Mouse (Mus musculus): Measurements from ENCODE around the gene Ltb. TPM values are rescaled to one million over a fixed set of nuclear protein-coding genes. Genes with fewer than 3 reads are reported as not detected.

Gene Ltb
- 0.25 and 0.70 TPM in 2 replicates for polyA plus RNA-seq (2015; fragmentation: Nextera tagmentation; extraction: Ambion mirVana)

GRCm38 (mm10) chr17:35193881-35194843 lies at the start of gene Ltb:
TSS of gene Ltb (plus strand) at chr17:35194439.
- Histone ChIP-seq H3K4me1 (peaks cover 11% of the 10 kb centered on the region), H3K27ac (replicated peaks) (no peak within 1 kb of the TSS), H3K36me3 (no peaks in the 10 kb centered on the region), H3K9ac (replicated peaks) (0 out of 2 replicates have a peak within 1 kb of the TSS, but pooled peaks have one; percentile 32), H3K27me3 (peaks cover 25% of the 10 kb centered on the region), H3K9me3 (no peaks in the 10 kb centered on the region), H3K4me3 (peak within 1 kb of the TSS; percentile 39; the same call in 1 of the 2 replicates), H3K4me2 (replicated peaks) (0 out of 2 replicates have a peak within 1 kb of the TSS, but pooled peaks have one; percentile 66)
- ATAC-seq (replicated peaks), result no peak
- WGBS, result 82% methylated on average over 28 of the region's 28 CpGs

GRCm38 (mm10) chr17:35146139-35146538 lies 48.1 kb upstream of the Ltb start:
- 85% methylated on average over 5 of the region's 5 CpGs for WGBS
- H3K36me3 ChIP-seq, result peaks cover 96% of the 10 kb centered on the region
- H3K4me3 ChIP-seq, result no peak overlapping the region
- H3K27me3 ChIP-seq, result no peaks in the 10 kb centered on the region
- H3K4me2 ChIP-seq (replicated peaks), result no peak overlapping the region
- no peaks in the 10 kb centered on the region for H3K4me1 ChIP-seq
- no peak overlapping the region for H3K27ac ChIP-seq (replicated peaks)
- no peak for ATAC-seq (replicated peaks)
- no peaks in the 10 kb centered on the region for H3K9me3 ChIP-seq
- H3K9ac ChIP-seq (replicated peaks), result no peak overlapping the region

GRCm38 (mm10) chr17:35147348-35147747 lies 46.9 kb upstream of the Ltb start:
- no peak overlapping the region for H3K4me2 ChIP-seq (replicated peaks)
- ATAC-seq (replicated peaks), result no peak
- no peaks in the 10 kb centered on the region for H3K9me3 ChIP-seq
- H3K4me3 ChIP-seq, result no peak overlapping the region
- no peaks in the 10 kb centered on the region for H3K4me1 ChIP-seq
- H3K9ac ChIP-seq (replicated peaks), result no peak overlapping the region
- H3K36me3 ChIP-seq, result peaks cover 96% of the 10 kb centered on the region
- H3K27me3 ChIP-seq, result no peaks in the 10 kb centered on the region
- WGBS, result 63% methylated on average over 3 of the region's 3 CpGs
- H3K27ac ChIP-seq (replicated peaks), result peak overlapping the region; percentile 0; the same call in 1 of the 2 replicates

GRCm38 (mm10) chr17:35147922-35148639 lies 46.2 kb upstream of the Ltb start:
- Histone ChIP-seq H3K4me1 (no peaks in the 10 kb centered on the region), H3K36me3 (peaks cover 96% of the 10 kb centered on the region), H3K27me3 (no peaks in the 10 kb centered on the region), H3K9ac (replicated peaks) (no peak overlapping the region), H3K27ac (replicated peaks) (peak overlapping the region; percentile 14; the same call in 1 of the 2 replicates), H3K4me3 (no peak overlapping the region), H3K4me2 (replicated peaks) (no peak overlapping the region), H3K9me3 (no peaks in the 10 kb centered on the region)
- ATAC-seq (replicated peaks), result no peak
- WGBS, result 60% methylated on average over 5 of the region's 5 CpGs

DNA sequence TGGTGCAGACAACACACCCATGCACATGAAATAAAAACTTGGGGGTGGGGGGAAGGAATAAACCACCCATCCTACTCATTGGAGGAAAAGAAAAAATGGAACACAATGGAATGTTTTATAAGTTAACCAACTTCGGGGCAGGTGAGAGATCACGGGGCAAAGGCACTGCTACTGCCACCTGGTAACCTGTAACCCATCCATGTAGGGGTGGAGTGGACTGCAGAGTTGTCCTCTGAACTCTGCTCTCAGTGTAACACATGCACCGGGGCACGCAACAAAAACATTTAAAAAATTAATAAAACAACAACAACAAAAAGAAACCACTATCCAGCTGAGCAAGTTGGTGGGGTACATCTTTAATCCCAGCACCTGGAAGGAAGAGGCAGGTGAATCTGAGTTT lies 42.1 kb upstream of the Ltb start:
- H3K36me3 ChIP-seq, result peaks cover 96% of the 10 kb centered on the region
- no peak for ATAC-seq (replicated peaks)
- no peak overlapping the region for H3K9ac ChIP-seq (replicated peaks)
- H3K4me2 ChIP-seq (replicated peaks), result no peak overlapping the region
- no peak overlapping the region for H3K27ac ChIP-seq (replicated peaks)
- H3K4me1 ChIP-seq, result no peaks in the 10 kb centered on the region
- no peaks in the 10 kb centered on the region for H3K9me3 ChIP-seq
- 92% methylated on average over 4 of the region's 4 CpGs for WGBS
- no peak overlapping the region for H3K4me3 ChIP-seq
- no peaks in the 10 kb centered on the region for H3K27me3 ChIP-seq

DNA sequence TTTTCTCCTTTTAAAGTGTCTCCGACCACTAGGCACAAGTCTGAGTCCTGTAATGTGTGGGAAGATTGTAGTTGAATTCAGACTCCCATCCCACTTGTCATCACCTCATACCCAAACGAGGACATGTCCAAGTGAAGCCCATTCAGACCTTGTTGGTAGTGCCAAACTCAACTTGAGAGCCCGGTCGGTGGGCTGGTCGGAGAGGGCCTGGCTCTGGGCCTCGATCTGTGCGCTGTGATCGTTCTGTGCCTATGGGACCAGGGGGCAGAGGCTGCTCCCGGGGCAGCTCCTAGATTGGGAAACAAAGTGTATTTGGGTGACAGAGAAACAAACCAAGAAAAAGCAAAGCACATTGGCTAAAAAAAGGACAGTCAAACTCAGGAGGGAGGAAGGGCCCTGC lies 41.2 kb upstream of the Ltb start:
- Histone ChIP-seq H3K36me3 (peaks cover 97% of the 10 kb centered on the region), H3K4me2 (replicated peaks) (no peak overlapping the region), H3K9me3 (no peaks in the 10 kb centered on the region), H3K4me1 (no peaks in the 10 kb centered on the region), H3K27me3 (no peaks in the 10 kb centered on the region), H3K27ac (replicated peaks) (no peak overlapping the region), H3K4me3 (no peak overlapping the region), H3K9ac (replicated peaks) (no peak overlapping the region)
- ATAC-seq (replicated peaks), result no peak
- 91% methylated on average over 9 of the region's 9 CpGs for WGBS

GRCm38 (mm10) chr17:35153931-35154330 lies 40.3 kb upstream of the Ltb start:
- no peak overlapping the region for H3K9ac ChIP-seq (replicated peaks)
- H3K36me3 ChIP-seq, result peaks cover 98% of the 10 kb centered on the region
- no peak overlapping the region for H3K4me2 ChIP-seq (replicated peaks)
- no peaks in the 10 kb centered on the region for H3K9me3 ChIP-seq
- 94% methylated on average over 4 of the region's 4 CpGs for WGBS
- no peak for ATAC-seq (replicated peaks)
- H3K4me1 ChIP-seq, result no peaks in the 10 kb centered on the region
- no peaks in the 10 kb centered on the region for H3K27me3 ChIP-seq
- H3K4me3 ChIP-seq, result no peak overlapping the region
- H3K27ac ChIP-seq (replicated peaks), result no peak overlapping the region

GRCm38 (mm10) chr17:35154616-35155015 lies 39.6 kb upstream of the Ltb start:
- Histone ChIP-seq H3K4me3 (no peak overlapping the region), H3K36me3 (peaks cover 98% of the 10 kb centered on the region), H3K9me3 (no peaks in the 10 kb centered on the region), H3K9ac (replicated peaks) (no peak overlapping the region), H3K4me2 (replicated peaks) (no peak overlapping the region), H3K27me3 (no peaks in the 10 kb centered on the region), H3K27ac (replicated peaks) (no peak overlapping the region), H3K4me1 (no peaks in the 10 kb centered on the region)
- no peak for ATAC-seq (replicated peaks)
- WGBS, result 85% methylated on average over 7 of the region's 7 CpGs

DNA sequence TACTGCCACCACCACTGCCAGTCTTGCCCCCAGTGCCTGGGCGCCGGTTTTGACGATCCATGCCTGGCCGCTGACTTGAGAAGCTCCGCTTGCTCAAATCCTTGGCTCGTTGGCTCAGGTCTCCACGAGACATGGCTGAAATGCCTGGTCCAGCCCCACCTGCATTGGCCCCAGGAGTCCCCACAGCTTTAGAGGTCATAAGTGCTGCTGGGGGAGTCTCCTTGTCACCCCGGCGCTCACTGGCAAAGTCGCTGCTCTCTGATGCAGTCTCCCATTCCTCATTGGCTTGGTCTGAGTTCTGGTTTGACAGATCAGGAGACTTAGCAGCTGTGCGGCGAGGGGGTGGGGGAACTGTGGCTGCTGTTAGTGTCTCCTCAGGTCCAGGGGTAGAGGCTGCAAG lies 38.8 kb upstream of the Ltb start:
- no peak overlapping the region for H3K27ac ChIP-seq (replicated peaks)
- H3K9me3 ChIP-seq, result no peaks in the 10 kb centered on the region
- no peaks in the 10 kb centered on the region for H3K4me1 ChIP-seq
- H3K4me3 ChIP-seq, result no peak overlapping the region
- H3K27me3 ChIP-seq, result no peaks in the 10 kb centered on the region
- H3K4me2 ChIP-seq (replicated peaks), result no peak overlapping the region
- no peak for ATAC-seq (replicated peaks)
- 92% methylated on average over 12 of the region's 12 CpGs for WGBS
- peaks cover 98% of the 10 kb centered on the region for H3K36me3 ChIP-seq
- H3K9ac ChIP-seq (replicated peaks), result no peak overlapping the region

GRCm38 (mm10) chr17:35156461-35157200 lies 37.6 kb upstream of the Ltb start:
- H3K27ac ChIP-seq (replicated peaks), result no peak overlapping the region
- H3K4me1 ChIP-seq, result peaks cover 8% of the 10 kb centered on the region
- no peaks in the 10 kb centered on the region for H3K27me3 ChIP-seq
- H3K36me3 ChIP-seq, result peaks cover 100% of the 10 kb centered on the region
- no peak overlapping the region for H3K4me3 ChIP-seq
- H3K4me2 ChIP-seq (replicated peaks), result no peak overlapping the region
- ATAC-seq (replicated peaks), result no peak
- no peaks in the 10 kb centered on the region for H3K9me3 ChIP-seq
- no peak overlapping the region for H3K9ac ChIP-seq (replicated peaks)
- 90% methylated on average over 33 of the region's 33 CpGs for WGBS

GRCm38 (mm10) chr17:35157254-35157653 lies 37.0 kb upstream of the Ltb start:
- 93% methylated on average over 8 of the region's 8 CpGs for WGBS
- Histone ChIP-seq H3K27ac (replicated peaks) (no peak overlapping the region), H3K4me3 (no peak overlapping the region), H3K9me3 (no peaks in the 10 kb centered on the region), H3K4me2 (replicated peaks) (no peak overlapping the region), H3K36me3 (peaks cover 98% of the 10 kb centered on the region), H3K9ac (replicated peaks) (no peak overlapping the region), H3K27me3 (no peaks in the 10 kb centered on the region), H3K4me1 (peaks cover 14% of the 10 kb centered on the region)
- ATAC-seq (replicated peaks), result no peak

Measured in forebrain, embryonic 15.5 days (tissue).